Mouse (Mus musculus) heart, embryonic 12.5 days (tissue): ENCODE data around the gene Cdk1. TPM values are rescaled to one million over a fixed set of nuclear protein-coding genes. Genes with fewer than 3 reads are reported as not detected.

Source experiments
- ATAC-seq: fragments of 200-750 bp; cut with Nextera tagmentation; 2 replicates; pipeline ENCODE4 v1.8.0; 2017; ENCODE audit warnings: moderate TSS enrichment, moderate library complexity; ENCODE audit not compliant: insufficient number of reproducible peaks, low FRiP score
- H3K27ac ChIP-seq: fragments of 300-500 bp; sonication (generic); 2 replicates; pipeline ENCODE4 v1.5.1; 2016; ENCODE audit warnings: mild to moderate bottlenecking, moderate library complexity; ENCODE audit not compliant: poor library complexity, severe bottlenecking
- H3K27me3 ChIP-seq: fragments of 300-500 bp; sonication (generic); replicated peaks from 2 replicates; pipeline ENCODE4 v1.6.1; 2016; ENCODE audit warnings: mild to moderate bottlenecking, moderate library complexity
- H3K36me3 ChIP-seq: fragments of 300-500 bp; sonication (generic); 2 replicates; pipeline ENCODE4 v1.6.1; 2016; ENCODE audit warnings: mild to moderate bottlenecking, moderate library complexity
- H3K4me1 ChIP-seq: fragments of 300-500 bp; sonication (generic); replicated peaks from 2 replicates; pipeline ENCODE4 v1.6.1; 2016; ENCODE audit warnings: mild to moderate bottlenecking
- H3K4me2 ChIP-seq: fragments of 300-500 bp; sonication (generic); 2 replicates; pipeline ENCODE4 v1.6.1; 2016; ENCODE audit warnings: mild to moderate bottlenecking, moderate library complexity
- H3K4me3 ChIP-seq: fragments of 300-500 bp; sonication (generic); 2 replicates; pipeline ENCODE4 v1.5.1; 2016; ENCODE audit warnings: mild to moderate bottlenecking
- H3K9ac ChIP-seq: fragments of 300-500 bp; sonication (generic); 2 replicates; pipeline ENCODE4 v1.6.1; 2016; ENCODE audit warnings: mild to moderate bottlenecking, moderate library complexity
- H3K9me3 ChIP-seq: fragments of 300-500 bp; sonication (generic); replicated peaks from 2 replicates; pipeline ENCODE4 v1.6.1; 2016; ENCODE audit warnings: mild to moderate bottlenecking, moderate library complexity
- WGBS: fragments of 180-500 bp; shearing (Covaris S2); methylation state at CpG from one replicate; pipeline ENCODE4 v1.1.7; 2016; 5-methylcytosine and 5-hydroxymethylcytosine counted together
- polyA plus RNA-seq: library from polyadenylated mRNA; unstranded; fragments of >200 nt; fragmentation: Nextera tagmentation; extraction: Ambion mirVana; gene quantifications from 2 replicates; pipeline ENCODE4 v1.2.1, GENCODE M21; 2016

Gene Cdk1
- polyA plus RNA-seq: 337 and 339 TPM in 2 replicates

GRCm38 (mm10) chr10:69352212-69353085, at the start of gene Cdk1:
TSS of gene Cdk1 (minus strand) at chr10:69352938.
- ATAC-seq: peak; percentile 92
- Histone ChIP-seq H3K27me3 (no peaks in the 10 kb centered on the region), H3K27ac (peak within 1 kb of the TSS; percentile 84), H3K4me1 (peaks cover 41% of the 10 kb centered on the region), H3K4me2 (peak within 1 kb of the TSS; percentile 88), H3K4me3 (peak within 1 kb of the TSS; percentile 90), H3K9ac (peak within 1 kb of the TSS; percentile 92), H3K36me3 (peaks cover 35% of the 10 kb centered on the region), H3K9me3 (0 out of 2 replicates have a peak, but pooled peaks cover 4% of the 10 kb centered on the region)
- under 1% methylated on average over 51 of the region's 51 CpGs for WGBS

GRCm38 (mm10) chr10:69399814-69400385, 47.2 kb upstream of the Cdk1 start:
- no peak overlapping the region for H3K27ac ChIP-seq
- no peak for ATAC-seq
- H3K9me3 ChIP-seq: no peaks in the 10 kb centered on the region
- H3K27me3 ChIP-seq: peaks cover 67% of the 10 kb centered on the region
- peak overlapping the region; percentile 72 for H3K4me3 ChIP-seq
- no peaks in the 10 kb centered on the region for H3K36me3 ChIP-seq
- WGBS: 4% methylated on average over 17 of the region's 17 CpGs
- peak overlapping the region; percentile 100 for H3K4me2 ChIP-seq
- peaks cover 20% of the 10 kb centered on the region for H3K4me1 ChIP-seq
- peak overlapping the region; percentile 74 for H3K9ac ChIP-seq

- Histone ChIP-seq H3K36me3 (no peaks in the 10 kb centered on the region), H3K4me1 (peaks cover 22% of the 10 kb centered on the region), H3K9me3 (no peaks in the 10 kb centered on the region), H3K4me2 (peak within 1 kb of the TSS; percentile 100), H3K27me3 (peaks cover 67% of the 10 kb centered on the region), H3K9ac (peak within 1 kb of the TSS; percentile 74), H3K4me3 (peak within 1 kb of the TSS; percentile 72), H3K27ac (no peak within 1 kb of the TSS)
- peak; percentile 55 for ATAC-seq
- 2% methylated on average over 77 of the region's 77 CpGs for WGBS
These were observed 46.2 kb upstream of the Cdk1 start, which contains the start of gene Ank3 for GRCm38 (mm10) chr10:69398763-69399590. TSS of gene Ank3 (plus strand) at chr10:69398773.

- under 1% methylated on average over 26 of the region's 26 CpGs for WGBS
- no peaks in the 10 kb centered on the region for H3K36me3 ChIP-seq
- H3K9ac ChIP-seq: peak overlapping the region; percentile 74
- H3K9me3 ChIP-seq: no peaks in the 10 kb centered on the region
- peaks cover 67% of the 10 kb centered on the region for H3K27me3 ChIP-seq
- no peak for ATAC-seq
- H3K4me2 ChIP-seq: peak overlapping the region; percentile 100
- peaks cover 24% of the 10 kb centered on the region for H3K4me1 ChIP-seq
- H3K27ac ChIP-seq: no peak overlapping the region
- peak overlapping the region; percentile 72 for H3K4me3 ChIP-seq
These were observed 45.5 kb upstream of the Cdk1 start for GRCm38 (mm10) chr10:69398197-69398762.

- 76% methylated on average over 4 of the region's 4 CpGs for WGBS
- Histone ChIP-seq H3K27ac (no peak overlapping the region), H3K9ac (no peak overlapping the region), H3K9me3 (no peaks in the 10 kb centered on the region), H3K4me1 (peaks cover 5% of the 10 kb centered on the region; the same call in 1 of the 2 replicates), H3K4me3 (no peak overlapping the region), H3K4me2 (no peak overlapping the region), H3K27me3 (no peaks in the 10 kb centered on the region), H3K36me3 (no peaks in the 10 kb centered on the region)
- ATAC-seq: no peak
These were observed 36.8 kb upstream of the Cdk1 start for GRCm38 (mm10) chr10:69389511-69389910.

- H3K36me3 ChIP-seq: no peaks in the 10 kb centered on the region
- no peak overlapping the region for H3K9ac ChIP-seq
- no peak overlapping the region for H3K4me3 ChIP-seq
- H3K4me1 ChIP-seq: no peaks in the 10 kb centered on the region
- no peaks in the 10 kb centered on the region for H3K9me3 ChIP-seq
- ATAC-seq: no peak
- no peaks in the 10 kb centered on the region for H3K27me3 ChIP-seq
- WGBS: 56% methylated on average over 8 of the region's 8 CpGs
- no peak overlapping the region for H3K4me2 ChIP-seq
- no peak overlapping the region for H3K27ac ChIP-seq
These were observed 34.0 kb upstream of the Cdk1 start for GRCm38 (mm10) chr10:69386767-69387166.

- no peak overlapping the region for H3K4me3 ChIP-seq
- no peak overlapping the region for H3K4me2 ChIP-seq
- no peak overlapping the region for H3K27ac ChIP-seq
- ATAC-seq: no peak
- H3K9me3 ChIP-seq: no peaks in the 10 kb centered on the region
- H3K36me3 ChIP-seq: no peaks in the 10 kb centered on the region
- no peak overlapping the region for H3K9ac ChIP-seq
- 89% methylated on average over 8 of the region's 8 CpGs for WGBS
- no peaks in the 10 kb centered on the region for H3K27me3 ChIP-seq
- H3K4me1 ChIP-seq: no peaks in the 10 kb centered on the region
These were observed 32.4 kb upstream of the Cdk1 start for GRCm38 (mm10) chr10:69385136-69385535.

GRCm38 (mm10) chr10:69384640-69385039, 31.9 kb upstream of the Cdk1 start:
- Histone ChIP-seq H3K4me2 (no peak overlapping the region), H3K27me3 (no peaks in the 10 kb centered on the region), H3K9ac (no peak overlapping the region), H3K27ac (no peak overlapping the region), H3K36me3 (no peaks in the 10 kb centered on the region), H3K4me1 (no peaks in the 10 kb centered on the region), H3K9me3 (no peaks in the 10 kb centered on the region), H3K4me3 (no peak overlapping the region)
- WGBS: 74% methylated on average over 11 of the region's 11 CpGs
- ATAC-seq: no peak

- Histone ChIP-seq H3K27ac (no peak overlapping the region), H3K4me1 (no peaks in the 10 kb centered on the region), H3K9me3 (no peaks in the 10 kb centered on the region), H3K9ac (no peak overlapping the region), H3K4me2 (no peak overlapping the region), H3K27me3 (no peaks in the 10 kb centered on the region), H3K4me3 (no peak overlapping the region), H3K36me3 (no peaks in the 10 kb centered on the region)
- WGBS: 100% methylated on average over 1 of the region's 1 CpGs
- no peak for ATAC-seq
These were observed 30.4 kb upstream of the Cdk1 start for GRCm38 (mm10) chr10:69383186-69383585.

- Histone ChIP-seq H3K4me1 (no peaks in the 10 kb centered on the region), H3K36me3 (no peaks in the 10 kb centered on the region), H3K9me3 (0 out of 2 replicates have a peak, but pooled peaks cover 5% of the 10 kb centered on the region), H3K4me2 (no peak overlapping the region), H3K9ac (no peak overlapping the region), H3K27ac (no peak overlapping the region), H3K27me3 (no peaks in the 10 kb centered on the region), H3K4me3 (no peak overlapping the region)
- no peak for ATAC-seq
- WGBS: 45% methylated on average over 7 of the region's 7 CpGs
These were observed 22.4 kb upstream of the Cdk1 start for GRCm38 (mm10) chr10:69375154-69375553.
